Mouse (Mus musculus): ENCODE measurements around the gene Efcab12. TPM values are rescaled to one million over a fixed set of nuclear protein-coding genes. Genes with fewer than 3 reads are reported as not detected.

Gene Efcab12
- total and polyA plus RNA-seq, 3 experiments: 0.27 to 0.90 TPM; not detected in 1

DNA sequence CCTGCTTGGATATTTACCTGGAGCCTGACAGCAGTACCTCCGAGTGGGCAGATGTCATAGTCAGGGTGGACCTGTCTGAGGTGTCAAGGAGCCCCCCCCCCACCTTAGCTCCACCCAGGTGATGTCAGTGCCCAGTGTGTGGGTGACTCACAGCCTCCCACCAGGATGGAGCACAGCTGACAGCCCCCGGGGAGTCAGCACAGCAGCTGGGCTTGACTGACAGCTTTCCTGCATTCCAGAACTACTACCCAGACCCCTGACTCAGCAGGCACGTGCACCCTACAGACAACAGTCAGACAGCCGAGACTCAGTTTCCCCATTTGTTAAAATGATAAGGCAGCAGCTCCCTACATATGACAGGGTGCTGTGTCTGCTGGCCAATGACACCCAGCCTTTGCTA lies 77.2 kb downstream of the Efcab12 start:
- no peak overlapping the region for H3K4me3 ChIP-seq (ENCODE audit: low read depth, low read length)
- no peak for DNase-seq (ENCODE audit: low spot score)
- H3K9me3 ChIP-seq (replicated peaks): peaks cover 2% of the 10 kb centered on the region; the same call in 1 of the 2 replicates
- H3K36me3 ChIP-seq (replicated peaks): no peaks in the 10 kb centered on the region
- TF ChIP-seq GATA1 (IDR thresholded peaks at IDR 0.05; ENCODE audit: borderline replicate concordance, low read length): no peak
- TF ChIP-seq CTCF (IDR thresholded peaks at IDR 0.05; ENCODE audit: low read depth, low read length): no peak
- no peak for TF ChIP-seq POLR2AphosphoS5 (IDR thresholded peaks at IDR 0.05; ENCODE audit: insufficient replicate concordance, low read depth, low read length)
- no peak for TF ChIP-seq GATA2 (IDR thresholded peaks at IDR 0.05; ENCODE audit: borderline replicate concordance, low read depth, low read length)
- TF ChIP-seq TAL1 (conservative IDR thresholded peaks at IDR 0.05; ENCODE audit: low read depth, low read length): no peak
- peaks cover 63% of the 10 kb centered on the region for H3K4me1 ChIP-seq (ENCODE audit: insufficient read depth, low read depth, low read length)
- H3K27me3 ChIP-seq (ENCODE audit: insufficient read depth, low read length): peaks cover 14% of the 10 kb centered on the region; the same call in 1 of the 2 replicates
- ATAC-seq (ENCODE audit: extremely low read depth, insufficient number of reproducible peaks, low FRiP score, poor library complexity, severe bottlenecking): no peak

Other genes starting within 250 kb of the Efcab12 start
- gene Mkrn2os, start 245.8 kb downstream of the Efcab12 start, total RNA-seq (2014; fragmentation: Nextera tagmentation): not detected in 2 replicates
- gene Mkrn2os, start 245.8 kb downstream of the Efcab12 start, total RNA-seq (2017): not detected in 2 replicates
- not detected in 2 replicates for gene Mkrn2os, start 245.8 kb downstream of the Efcab12 start, polyA plus RNA-seq (2012)
- 18.4 and 23.6 TPM in 2 replicates for gene Mkrn2, start 236.5 kb downstream of the Efcab12 start, total RNA-seq (2014; fragmentation: Nextera tagmentation)
- 24.5 and 26.3 TPM in 2 replicates for gene Mkrn2, start 236.5 kb downstream of the Efcab12 start, total RNA-seq (2017)
- gene Mkrn2, start 236.5 kb downstream of the Efcab12 start, polyA plus RNA-seq (2012): 2.5 and 21.5 TPM in 2 replicates
- 75.5 and 78.1 TPM in 2 replicates for gene Raf1, start 161.8 kb downstream of the Efcab12 start, total RNA-seq (2014; fragmentation: Nextera tagmentation)
- gene Raf1, start 161.8 kb downstream of the Efcab12 start, total RNA-seq (2017): 53.0 and 56.9 TPM in 2 replicates
- gene Raf1, start 161.8 kb downstream of the Efcab12 start, polyA plus RNA-seq (2012): 14.6 and 20.9 TPM in 2 replicates
- gene Tmem40, start 76.0 kb downstream of the Efcab12 start, total RNA-seq (2014; fragmentation: Nextera tagmentation): 1.8 TPM in 1 of 2 replicates, not detected in the other
- 14.6 and 16.5 TPM in 2 replicates for gene Tmem40, start 76.0 kb downstream of the Efcab12 start, total RNA-seq (2017)
- 2.8 and 3.4 TPM in 2 replicates for gene Tmem40, start 76.0 kb downstream of the Efcab12 start, polyA plus RNA-seq (2012)
- 6.5 and 7.1 TPM in 2 replicates for gene Cand2, start 63.9 kb downstream of the Efcab12 start, total RNA-seq (2014; fragmentation: Nextera tagmentation)
- 1.6 and 1.8 TPM in 2 replicates for gene Cand2, start 63.9 kb downstream of the Efcab12 start, total RNA-seq (2017)
- 6.1 and 7.1 TPM in 2 replicates for gene Cand2, start 63.9 kb downstream of the Efcab12 start, polyA plus RNA-seq (2012)
- 3,038 and 3,130 TPM in 2 replicates for gene Rpl32, start 29.7 kb downstream of the Efcab12 start, total RNA-seq (2014; fragmentation: Nextera tagmentation)
- gene Rpl32, start 29.7 kb downstream of the Efcab12 start, total RNA-seq (2017): 5,749 and 6,102 TPM in 2 replicates
- 432 and 478 TPM in 2 replicates for gene Rpl32, start 29.7 kb downstream of the Efcab12 start, polyA plus RNA-seq (2012)
- 16.0 and 20.1 TPM in 2 replicates for gene Mbd4, start 15.0 kb upstream of the Efcab12 start, total RNA-seq (2014; fragmentation: Nextera tagmentation)
- 20.8 and 25.8 TPM in 2 replicates for gene Mbd4, start 15.0 kb upstream of the Efcab12 start, total RNA-seq (2017)
- 1.6 and 1.7 TPM in 2 replicates for gene Mbd4, start 15.0 kb upstream of the Efcab12 start, polyA plus RNA-seq (2012)
- 4.7 and 4.9 TPM in 2 replicates for gene Ift122, start 15.1 kb upstream of the Efcab12 start, total RNA-seq (2014; fragmentation: Nextera tagmentation)
- 5.1 and 5.3 TPM in 2 replicates for gene Ift122, start 15.1 kb upstream of the Efcab12 start, total RNA-seq (2017)
- gene Ift122, start 15.1 kb upstream of the Efcab12 start, polyA plus RNA-seq (2012): 0.42 and 0.65 TPM in 2 replicates
- not detected in 2 replicates for gene Rho, start 93.3 kb upstream of the Efcab12 start, total RNA-seq (2014; fragmentation: Nextera tagmentation)
- gene Rho, start 93.3 kb upstream of the Efcab12 start, total RNA-seq (2017): 0.17 and 0.27 TPM in 2 replicates
- gene Rho, start 93.3 kb upstream of the Efcab12 start, polyA plus RNA-seq (2012): not detected in 2 replicates
- gene H1foo, start 106.5 kb upstream of the Efcab12 start, total RNA-seq (2014; fragmentation: Nextera tagmentation): not detected in 2 replicates
- not detected in 2 replicates for gene H1foo, start 106.5 kb upstream of the Efcab12 start, total RNA-seq (2017)
- gene H1foo, start 106.5 kb upstream of the Efcab12 start, polyA plus RNA-seq (2012): not detected in 2 replicates
- 1.2 and 2.3 TPM in 2 replicates for gene Plxnd1, start 156.6 kb upstream of the Efcab12 start, total RNA-seq (2014; fragmentation: Nextera tagmentation)
- gene Plxnd1, start 156.6 kb upstream of the Efcab12 start, total RNA-seq (2017): 1.7 and 2.0 TPM in 2 replicates
- 1.5 TPM in 2 replicates for gene Plxnd1, start 156.6 kb upstream of the Efcab12 start, polyA plus RNA-seq (2012)